Mouse (Mus musculus) right cerebral cortex, postnatal 25 days (tissue): ENCODE measurements around the gene Recql5.
"Not testable (repeated sequence)": the region's sequence is repeated elsewhere in the genome, so short reads cannot be mapped to it uniquely, and the experiment has no call there.

ENCODE experiments used
- DNase-seq: peaks from one replicate; pipeline ENCODE4 v3.0.0; 2022

Gene Recql5

DNA sequence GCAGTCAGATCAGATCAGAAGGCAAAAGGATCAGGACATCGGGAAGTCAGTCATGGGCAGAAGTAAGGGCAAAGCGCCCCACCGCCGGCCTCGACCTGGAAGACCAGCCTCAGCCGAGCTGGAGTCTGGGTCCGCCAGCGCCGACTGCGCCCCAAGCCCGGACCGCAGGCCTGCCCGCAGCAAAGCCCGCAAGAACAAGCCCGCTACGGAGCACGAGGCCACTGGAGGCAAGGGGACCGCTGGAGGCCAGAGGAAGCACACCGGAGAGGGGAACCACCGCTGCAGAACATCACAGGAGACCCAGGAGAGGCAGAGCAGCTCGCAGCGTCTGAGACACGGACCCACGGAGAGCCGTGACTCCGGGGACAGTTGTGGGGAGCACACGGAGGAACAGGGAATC is 74.9 kb downstream of the Recql5 start, which contains the start of gene Myo15b:
Myo15b (plus strand) TSS at position 53 of the 400 bp plus-strand sequence.
- DNase-seq: no peak

DNA sequence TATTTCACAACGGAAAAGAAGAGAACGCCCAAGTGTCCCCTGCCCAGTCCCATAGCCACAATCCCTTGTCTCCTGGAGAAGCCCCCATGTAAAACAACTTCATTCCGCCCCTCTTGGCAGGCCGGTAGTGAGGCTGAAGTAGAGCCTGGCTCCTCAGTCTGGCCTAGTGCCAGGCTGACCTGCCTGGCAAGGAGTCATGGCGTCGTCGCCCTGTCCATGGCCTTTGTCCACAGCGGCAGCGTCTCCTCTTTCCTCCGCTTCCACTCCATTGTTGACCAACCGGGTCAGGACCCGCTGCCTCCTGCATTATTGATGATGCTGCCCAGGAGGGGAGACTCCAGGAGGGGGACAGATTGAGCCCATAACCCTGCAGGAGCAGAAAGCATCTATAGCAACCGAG is 75.3 kb downstream of the Recql5 start:
- DNase-seq: no peak

DNA sequence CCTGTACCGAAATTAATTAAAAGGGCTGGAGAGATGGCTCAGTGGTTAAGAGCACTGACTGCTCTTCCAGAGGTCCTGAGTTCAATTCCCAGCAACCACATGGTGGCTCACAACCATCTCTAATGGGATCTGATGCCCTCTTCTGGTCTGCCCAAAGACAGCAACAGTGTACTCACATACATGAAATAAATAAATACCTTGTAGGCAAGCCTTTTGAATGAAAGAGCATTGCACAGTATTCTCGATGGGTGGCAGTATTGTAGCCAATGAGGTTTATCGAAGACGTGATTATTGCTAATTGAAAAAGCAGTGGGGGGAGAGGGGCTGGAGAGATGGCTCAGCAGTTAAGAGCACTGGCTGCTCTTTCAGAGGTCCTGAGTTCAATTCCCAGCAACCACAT is 76.1 kb downstream of the Recql5 start:
- not testable (repeated sequence) for DNase-seq

DNA sequence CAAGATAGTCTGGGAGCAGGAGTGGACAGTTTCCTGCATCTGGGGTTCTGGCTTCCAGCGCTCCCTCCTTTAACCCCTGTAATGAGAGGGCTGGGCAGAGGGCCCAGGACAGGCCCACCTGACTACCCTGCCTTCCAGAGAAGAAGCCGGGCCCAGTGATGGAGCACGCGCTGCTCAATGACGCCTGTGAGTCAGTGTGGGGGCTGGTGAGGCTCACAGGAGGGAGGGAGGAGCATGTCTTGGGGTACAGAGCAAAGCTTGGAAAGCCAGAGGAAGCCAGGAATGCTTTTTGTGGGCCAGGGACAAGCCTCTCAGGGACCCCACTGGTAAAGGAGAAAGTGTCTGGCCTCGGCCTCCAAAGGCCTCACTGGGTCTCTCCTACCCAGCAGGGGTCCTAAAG is 78.6 kb downstream of the Recql5 start:
- DNase-seq: peak; percentile 31

- no peak for DNase-seq
These were observed 87.5 kb downstream of the Recql5 start for GRCm38 (mm10) chr11:115845819-115846218.

- DNase-seq: no peak
These were observed 89.0 kb downstream of the Recql5 start for GRCm38 (mm10) chr11:115844240-115844639.

DNA sequence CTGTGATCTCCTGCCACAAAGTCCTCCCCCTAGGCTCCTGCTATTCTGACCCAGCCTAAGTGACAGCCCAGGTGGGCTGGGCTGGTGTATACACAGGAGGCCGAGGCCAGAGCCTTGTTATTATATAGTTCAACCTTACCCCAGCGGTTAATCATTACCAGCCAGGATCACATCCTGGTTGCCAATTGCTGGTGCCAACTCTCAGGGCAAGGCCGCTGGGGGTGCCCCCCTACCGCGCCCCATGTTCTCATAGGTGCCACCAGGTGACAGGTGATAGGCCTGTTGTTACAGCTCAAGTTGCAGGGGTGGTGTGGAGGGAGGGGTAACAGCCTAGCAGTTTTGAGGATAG is 89.4 kb downstream of the Recql5 start:
- no peak for DNase-seq

DNA sequence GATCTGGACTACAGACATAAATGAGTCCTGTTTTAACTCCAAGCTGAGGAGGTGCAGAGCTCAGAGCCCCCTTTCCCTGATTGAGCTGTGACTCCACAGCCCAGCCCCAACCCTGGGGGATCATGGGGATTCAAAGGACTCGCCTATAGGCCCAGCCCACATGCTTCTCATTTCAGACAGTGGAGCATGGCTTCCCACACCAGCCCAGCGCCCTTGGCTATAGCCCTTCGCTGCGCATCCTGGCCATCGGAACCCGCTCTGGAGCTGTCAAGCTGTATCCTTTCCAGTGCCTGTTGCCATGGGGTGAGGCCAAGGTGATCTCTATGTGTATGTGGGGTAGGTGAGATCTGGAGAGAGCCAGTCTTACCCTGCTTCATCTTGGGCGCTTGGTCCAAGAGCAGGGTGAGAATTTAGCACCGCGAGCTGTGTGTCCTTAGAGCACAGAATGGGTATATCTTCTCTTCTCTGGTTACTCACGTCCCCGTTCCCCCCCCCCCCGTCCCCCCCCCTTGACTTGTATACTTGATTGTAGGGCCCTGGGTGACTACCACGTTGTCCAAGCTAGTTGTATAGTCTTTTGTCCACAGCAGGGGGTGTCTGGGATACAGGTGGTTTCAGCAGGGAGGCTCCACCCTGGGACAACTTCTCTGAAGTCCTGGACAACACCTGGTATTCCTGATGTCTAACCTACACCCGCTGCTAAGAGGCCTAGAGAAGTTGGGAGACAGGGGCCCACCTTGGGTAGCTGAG is 90.0 kb downstream of the Recql5 start:
- no peak for DNase-seq
